Comparison of ENCODE assay signal across 15 mouse cellular contexts in genomic region chr3:49590234-49590633, GRCm38 (mm10).
"Had no signal": no experiment of that assay in that cellular context is flagged by ENCODE, and none has a peak within 500 bp of the region (broad histone marks: within the 10 kb centered on the region; RNA-seq: fewer than 3 reads in every experiment).

No protein-coding gene starts in this region.

- H3K9me3 ChIP-seq: neural tube, embryonic 15.5 days; stomach, embryonic 15.5 days had no signal

- H3K27ac ChIP-seq: neural tube, embryonic 15.5 days; stomach, embryonic 15.5 days; stomach, postnatal 0 days had no signal

- H3K4me3 ChIP-seq: neural tube, embryonic 15.5 days; stomach, embryonic 15.5 days had no signal

- H3K4me1 ChIP-seq: neural tube, embryonic 15.5 days; stomach, embryonic 15.5 days had no signal

- H3K9ac ChIP-seq: neural tube, embryonic 15.5 days; stomach, embryonic 15.5 days had no signal

- DNase-seq: retina, postnatal 1 day; right cerebral cortex, adult 18-20 months; right cerebral cortex, postnatal 14 days; right cerebral cortex, postnatal 25 days; right cerebral cortex, postnatal 4 days; spleen, adult 18-20 months; thymus, adult 18-20 months; thymus, adult 2 months; thymus, postnatal 14 days; thymus, postnatal 25 days; thymus, postnatal 36 days; thymus, postnatal 4 days had no signal

- H3K4me2 ChIP-seq: neural tube, embryonic 15.5 days; stomach, embryonic 15.5 days had no signal

- H3K36me3 ChIP-seq: neural tube, embryonic 15.5 days; stomach, embryonic 15.5 days had no signal

- H3K27me3 ChIP-seq: neural tube, embryonic 15.5 days; stomach, embryonic 15.5 days had no signal
